Mouse (Mus musculus) limb, embryonic 14.5 days (tissue): Measurements from ENCODE around the gene Atxn10. TPM values are rescaled to one million over a fixed set of nuclear protein-coding genes. Genes with fewer than 3 reads are reported as not detected.

Experiments used
- ATAC-seq: fragments of 200-750 bp; cut with Nextera tagmentation; 2 replicates; pipeline ENCODE4 v1.8.0; 2017; ENCODE audit warnings: low read depth, moderate number of reproducible peaks, moderate TSS enrichment; ENCODE audit not compliant: low FRiP score
- DNase-seq: peaks from one replicate; pipeline ENCODE4 v3.0.0-alpha.2; 2015; ENCODE audit warnings: low spot score
- H3K27ac ChIP-seq: fragments of 300-500 bp; sonication (generic); replicated peaks from 2 replicates; pipeline ENCODE4 v1.5.1; 2014; ENCODE audit warnings: low read depth, mild to moderate bottlenecking, low read length, moderate library complexity, mixed read lengths
- H3K27me3 ChIP-seq: fragments of 300-500 bp; sonication (generic); 2 replicates; pipeline ENCODE4 v1.6.1; 2014; ENCODE audit warnings: low read length, mixed read lengths; ENCODE audit not compliant: control insufficient read depth, insufficient read depth
- H3K36me3 ChIP-seq: fragments of 300-500 bp; sonication (generic); 2 replicates; pipeline ENCODE4 v1.6.1; 2014; ENCODE audit warnings: mild to moderate bottlenecking, low read length, moderate library complexity, mixed read lengths; ENCODE audit not compliant: control insufficient read depth, insufficient read depth
- H3K4me1 ChIP-seq: fragments of 300-500 bp; sonication (generic); 2 replicates; pipeline ENCODE4 v1.6.1; 2014; ENCODE audit warnings: antibody characterized with exemption, low read length, mixed read lengths; ENCODE audit not compliant: control insufficient read depth, insufficient read depth
- H3K4me2 ChIP-seq: fragments of 300-500 bp; sonication (generic); replicated peaks from 2 replicates; pipeline ENCODE4 v1.6.1; 2014; ENCODE audit warnings: low read depth, mild to moderate bottlenecking, low read length, moderate library complexity; ENCODE audit not compliant: severe bottlenecking
- H3K4me3 ChIP-seq: fragments of 300-500 bp; sonication (generic); replicated peaks from 2 replicates; pipeline ENCODE4 v1.5.1; 2014; ENCODE audit warnings: low read length
- H3K9ac ChIP-seq: fragments of 300-500 bp; sonication (generic); 2 replicates; pipeline ENCODE4 v1.6.1; 2014; ENCODE audit warnings: mild to moderate bottlenecking, low read depth, low read length, moderate library complexity; ENCODE audit not compliant: severe bottlenecking
- H3K9me3 ChIP-seq: fragments of 300-500 bp; sonication (generic); 2 replicates; pipeline ENCODE4 v1.6.1; 2016; ENCODE audit warnings: low read length; ENCODE audit not compliant: control insufficient read depth
- POLR2A ChIP-seq: fragments of 200-500 bp; IDR thresholded peaks from 2 replicates; pipeline ENCODE4 v1.8.0; 2012; ENCODE audit warnings: inconsistent platforms, mild to moderate bottlenecking, moderate library complexity, borderline replicate concordance; ENCODE audit not compliant: insufficient read depth, insufficient read length; ENCODE audit errors: extremely low read depth
- WGBS: fragments of 180-500 bp; shearing (Covaris S2); extraction: QIAGEN DNeasy Blood & Tissue Kit; methylation state at CpG from one replicate; pipeline ENCODE4 v1.1.7; 2014; 5-methylcytosine and 5-hydroxymethylcytosine counted together
- polyA plus RNA-seq, 2 experiments: library from polyadenylated mRNA; depleted of rRNA in 1 of 2; stranded (reverse) in 1 of 2; unstranded in 1 of 2; fragments of >200 nt; fragmentation: Nextera tagmentation in 1 of 2; extraction: Ambion mirVana in 1 of 2; gene quantifications; 2 replicates each; pipeline versions ENCODE4 v1.2.1 to v1.2.3; 2012 to 2014

Atxn10 gene
- polyA plus RNA-seq, 2 experiments, result 187 to 300 TPM

- Histone ChIP-seq H3K4me3 (no peak within 1 kb of the TSS), H3K36me3 (no peaks in the 10 kb centered on the region), H3K9me3 (no peaks in the 10 kb centered on the region), H3K27ac (no peak within 1 kb of the TSS), H3K4me2 (no peak within 1 kb of the TSS), H3K9ac (no peak within 1 kb of the TSS), H3K27me3 (no peaks in the 10 kb centered on the region), H3K4me1 (peaks cover 5% of the 10 kb centered on the region)
- no peak for TF ChIP-seq POLR2A
- ATAC-seq (no peak), DNase-seq (no peak)
- 83% methylated on average over 8 of the region's 8 CpGs for WGBS
These were observed 167.1 kb downstream of the Atxn10 start, which contains the start of gene 7530416G11Rik for GRCm38 (mm10) chr15:85503127-85503526. 7530416G11Rik (minus strand) TSS chr15:85503227.

DNA sequence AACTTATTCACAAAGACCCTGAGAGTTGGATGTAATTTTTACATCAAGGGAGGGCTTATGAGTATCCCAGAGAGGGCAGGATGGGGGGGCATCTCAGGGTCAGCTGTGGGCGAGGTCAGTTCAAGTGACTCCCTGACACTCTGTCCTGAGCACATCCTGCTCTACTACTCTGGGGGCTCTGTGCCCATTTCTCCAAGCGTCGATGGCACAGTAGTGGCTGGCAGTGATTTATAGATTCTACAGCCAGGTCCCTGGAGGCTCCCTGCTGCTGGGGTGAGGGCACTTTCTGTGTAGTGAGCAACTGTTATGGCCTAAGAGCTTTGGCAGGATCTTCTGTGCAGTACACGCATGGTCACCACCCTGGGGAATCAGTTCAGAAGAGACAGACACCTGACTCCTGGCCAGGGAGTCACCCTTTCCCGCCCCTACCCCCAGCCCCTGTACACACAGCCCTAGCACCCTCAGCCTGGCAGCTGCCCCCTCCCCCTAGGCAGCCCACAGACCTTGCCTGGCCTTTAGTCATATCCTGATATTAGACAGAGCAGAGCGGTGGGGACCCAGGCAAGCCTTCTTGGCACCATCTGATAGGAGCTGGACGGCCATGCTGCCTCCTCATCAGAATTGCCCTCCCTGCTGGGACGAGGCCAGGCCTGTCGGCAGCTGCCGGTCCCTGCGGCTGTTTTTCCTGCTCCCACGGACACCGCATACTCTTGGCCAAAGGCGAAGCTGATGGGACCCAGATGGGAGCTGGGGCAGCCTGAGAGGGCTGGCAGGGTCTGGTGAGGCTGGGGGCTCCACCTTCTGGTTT is 169.3 kb downstream of the Atxn10 start:
- H3K9ac ChIP-seq, result no peak overlapping the region
- no peak for TF ChIP-seq POLR2A
- no peak overlapping the region for H3K27ac ChIP-seq
- DNase-seq (peak; percentile 21), ATAC-seq (no peak)
- no peaks in the 10 kb centered on the region for H3K9me3 ChIP-seq
- H3K4me2 ChIP-seq, result no peak overlapping the region
- no peaks in the 10 kb centered on the region for H3K36me3 ChIP-seq
- no peaks in the 10 kb centered on the region for H3K27me3 ChIP-seq
- no peak overlapping the region for H3K4me3 ChIP-seq
- WGBS, result 32% methylated on average over 14 of the region's 14 CpGs
- peaks cover 5% of the 10 kb centered on the region for H3K4me1 ChIP-seq

DNA sequence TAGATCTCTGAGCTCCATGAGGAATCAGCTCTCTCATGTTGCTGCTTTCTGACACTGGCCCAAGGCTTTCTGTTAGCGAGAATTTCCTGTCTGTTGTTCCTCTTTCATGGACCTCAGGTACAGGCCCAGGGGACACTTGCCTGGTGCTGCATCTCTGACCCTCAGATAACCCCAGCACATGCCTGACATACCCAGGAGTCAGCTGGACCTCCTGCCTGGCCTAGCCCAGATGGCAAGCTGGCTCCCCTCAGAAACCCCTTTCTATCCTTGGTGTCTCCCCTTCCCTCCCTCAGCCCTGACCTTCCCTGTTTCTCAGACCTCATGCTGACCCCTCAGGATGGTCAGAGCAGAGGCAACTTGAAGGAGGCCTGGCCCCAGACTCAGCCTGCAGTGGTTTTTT is 170.6 kb downstream of the Atxn10 start:
- H3K9me3 ChIP-seq, result no peaks in the 10 kb centered on the region
- no peak overlapping the region for H3K9ac ChIP-seq
- peaks cover 5% of the 10 kb centered on the region for H3K4me1 ChIP-seq
- ATAC-seq (no peak), DNase-seq (no peak)
- H3K4me3 ChIP-seq, result no peak overlapping the region
- no peak for TF ChIP-seq POLR2A
- H3K4me2 ChIP-seq, result no peak overlapping the region
- no peaks in the 10 kb centered on the region for H3K27me3 ChIP-seq
- no peaks in the 10 kb centered on the region for H3K36me3 ChIP-seq
- WGBS, result 64% methylated on average over 1 of the region's 1 CpGs
- no peak overlapping the region for H3K27ac ChIP-seq

DNA sequence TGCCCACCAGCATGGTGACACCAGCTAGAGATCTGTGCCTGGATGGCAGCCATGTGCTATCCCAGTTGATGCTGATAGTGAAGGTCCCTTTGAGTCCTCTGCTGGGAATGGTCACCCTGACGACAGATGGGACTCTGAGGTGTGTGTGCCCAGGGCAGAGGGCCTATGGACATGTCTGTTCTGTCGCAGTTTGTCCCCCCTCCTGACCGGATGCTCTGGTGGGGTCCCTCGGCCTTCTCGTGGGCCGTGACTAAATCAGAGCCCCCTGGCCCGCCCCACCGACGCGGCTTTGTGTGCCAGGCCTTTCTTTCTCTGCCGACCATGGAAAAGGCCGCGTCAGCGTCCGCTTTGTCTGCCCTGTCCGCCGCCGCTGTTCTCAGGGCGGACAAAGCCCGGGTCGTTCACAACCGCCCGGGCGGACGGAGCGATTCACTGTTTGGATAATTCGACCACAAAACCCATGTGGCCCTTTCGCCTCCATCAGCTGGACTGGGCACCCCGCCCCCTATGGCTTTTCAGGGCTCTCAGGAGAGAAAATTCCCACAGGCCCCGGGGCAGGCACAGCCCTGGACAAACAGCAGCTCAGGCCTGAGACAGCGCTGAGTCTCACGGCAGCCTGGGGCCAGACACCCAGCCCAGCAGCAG is 171.4 kb downstream of the Atxn10 start:
- no peaks in the 10 kb centered on the region for H3K36me3 ChIP-seq
- H3K4me1 ChIP-seq, result peaks cover 5% of the 10 kb centered on the region
- H3K27ac ChIP-seq, result no peak overlapping the region
- ATAC-seq (no peak), DNase-seq (no peak)
- no peak for TF ChIP-seq POLR2A
- H3K4me3 ChIP-seq, result no peak overlapping the region
- WGBS, result 84% methylated on average over 32 of the region's 32 CpGs
- H3K9me3 ChIP-seq, result no peaks in the 10 kb centered on the region
- no peak overlapping the region for H3K4me2 ChIP-seq
- no peak overlapping the region for H3K9ac ChIP-seq
- no peaks in the 10 kb centered on the region for H3K27me3 ChIP-seq

Other genes starting within 250 kb of the Atxn10 start
- gene Smc1b, start 204.3 kb upstream of the Atxn10 start, polyA plus RNA-seq (2012; rRNA removed), result 0.52 and 0.58 TPM in 2 replicates
- gene Smc1b, start 204.3 kb upstream of the Atxn10 start, polyA plus RNA-seq (2014; fragmentation: Nextera tagmentation; extraction: Ambion mirVana), result 0.23 and 0.72 TPM in 2 replicates
- 0.44 and 0.73 TPM in 2 replicates for gene Ribc2, start 204.2 kb upstream of the Atxn10 start, polyA plus RNA-seq (2012; rRNA removed)
- gene Ribc2, start 204.2 kb upstream of the Atxn10 start, polyA plus RNA-seq (2014; fragmentation: Nextera tagmentation; extraction: Ambion mirVana), result 0.62 and 0.72 TPM in 2 replicates
- 255 and 292 TPM in 2 replicates for gene Fbln1, start 130.3 kb upstream of the Atxn10 start, polyA plus RNA-seq (2012; rRNA removed)
- gene Fbln1, start 130.3 kb upstream of the Atxn10 start, polyA plus RNA-seq (2014; fragmentation: Nextera tagmentation; extraction: Ambion mirVana), result 265 and 288 TPM in 2 replicates
- not detected in 2 replicates for gene 7530416G11Rik, start 167.0 kb downstream of the Atxn10 start, polyA plus RNA-seq (2012; rRNA removed)
- not detected in 2 replicates for gene 7530416G11Rik, start 167.0 kb downstream of the Atxn10 start, polyA plus RNA-seq (2014; fragmentation: Nextera tagmentation; extraction: Ambion mirVana)
- 22.4 and 24.7 TPM in 2 replicates for gene Wnt7b, start 246.2 kb downstream of the Atxn10 start, polyA plus RNA-seq (2012; rRNA removed)
- 40.0 and 46.0 TPM in 2 replicates for gene Wnt7b, start 246.2 kb downstream of the Atxn10 start, polyA plus RNA-seq (2014; fragmentation: Nextera tagmentation; extraction: Ambion mirVana)